Mouse (Mus musculus): ENCODE data around the gene Kif12.

The Kif12 gene

GRCm38 (mm10) chr4:63171969-63172685, at the start of gene Kif12:
Kif12 (minus strand) TSS chr4:63172131.
- DNase-seq (ENCODE audit: low spot score), result no peak

- peak; percentile 46 for DNase-seq (ENCODE audit: low spot score)
Observed at GRCm38 (mm10) chr4:63221096-63221958, 49.4 kb upstream of the Kif12 start.

- DNase-seq (ENCODE audit: low spot score), result no peak
Observed at GRCm38 (mm10) chr4:63219635-63220034, 47.7 kb upstream of the Kif12 start.

GRCm38 (mm10) chr4:63219059-63219458, 47.1 kb upstream of the Kif12 start:
- DNase-seq (ENCODE audit: low spot score), result no peak

- no peak for DNase-seq (ENCODE audit: low spot score)
Observed at GRCm38 (mm10) chr4:63217513-63217912, 45.6 kb upstream of the Kif12 start.

- no peak for DNase-seq (ENCODE audit: low spot score)
Observed at GRCm38 (mm10) chr4:63216566-63216965, 44.6 kb upstream of the Kif12 start.

- peak; percentile 35 for DNase-seq (ENCODE audit: low spot score)
Observed at GRCm38 (mm10) chr4:63215993-63216531, 44.1 kb upstream of the Kif12 start.

GRCm38 (mm10) chr4:63215185-63215992, 43.5 kb upstream of the Kif12 start:
- DNase-seq (ENCODE audit: low spot score), result peak; percentile 79

- DNase-seq (ENCODE audit: low spot score), result no peak
Observed at GRCm38 (mm10) chr4:63213907-63214621, 42.1 kb upstream of the Kif12 start, which contains the start of gene Col27a1. Col27a1 (plus strand) TSS chr4:63214004.

- DNase-seq (ENCODE audit: low spot score), result no peak
Observed at GRCm38 (mm10) chr4:63205583-63205982, 33.7 kb upstream of the Kif12 start.

- DNase-seq (ENCODE audit: low spot score), result no peak
Observed at GRCm38 (mm10) chr4:63203874-63204273, 31.9 kb upstream of the Kif12 start.

GRCm38 (mm10) chr4:63199366-63199765, 27.4 kb upstream of the Kif12 start:
- no peak for DNase-seq (ENCODE audit: low spot score)

- no peak for DNase-seq (ENCODE audit: low spot score)
Observed at GRCm38 (mm10) chr4:63194366-63194765, 22.4 kb upstream of the Kif12 start.

GRCm38 (mm10) chr4:63191641-63192040, 19.7 kb upstream of the Kif12 start:
- DNase-seq (ENCODE audit: low spot score), result no peak

- peak; percentile 11 for DNase-seq (ENCODE audit: low spot score)
Observed at GRCm38 (mm10) chr4:63186281-63186870, 14.4 kb upstream of the Kif12 start.

GRCm38 (mm10) chr4:63181556-63181955, 9.6 kb upstream of the Kif12 start:
- DNase-seq (ENCODE audit: low spot score), result peak; percentile 52

GRCm38 (mm10) chr4:63171122-63171521, 809 bp downstream of the Kif12 start:
- DNase-seq (ENCODE audit: low spot score), result no peak

- no peak for DNase-seq (ENCODE audit: low spot score)
Observed at GRCm38 (mm10) chr4:63170061-63170460, 1.9 kb downstream of the Kif12 start.

- DNase-seq (ENCODE audit: low spot score), result no peak
Observed at GRCm38 (mm10) chr4:63166323-63166722, 5.6 kb downstream of the Kif12 start.

- DNase-seq (ENCODE audit: low spot score), result no peak
Observed at GRCm38 (mm10) chr4:63165636-63166035, 6.3 kb downstream of the Kif12 start.

Measured in urinary bladder, postnatal 14 days (tissue).